Mouse (Mus musculus) forebrain, postnatal 0 days (tissue): ENCODE data around the gene Ccdc175. TPM values are rescaled to one million over a fixed set of nuclear protein-coding genes. Genes with fewer than 3 reads are reported as not detected.

Experiments
- ATAC-seq: fragments of 200-750 bp; cut with Nextera tagmentation; 2 replicates; pipeline ENCODE4 v1.8.0; 2017; ENCODE audit warnings: mild to moderate bottlenecking, moderate library complexity
- DNase-seq: peaks from one replicate; pipeline ENCODE4 v3.0.0-alpha.2; 2015
- H3K27ac ChIP-seq: fragments of 300-500 bp; sonication (generic); 2 replicates; pipeline ENCODE4 v1.5.1; 2014; ENCODE audit warnings: low read depth, mild to moderate bottlenecking, antibody characterized with exemption, low read length, moderate library complexity, mixed read lengths
- H3K27me3 ChIP-seq: fragments of 300-500 bp; sonication (generic); 2 replicates; pipeline ENCODE4 v1.6.1; 2014; ENCODE audit warnings: mild to moderate bottlenecking, low read length, mixed read lengths; ENCODE audit not compliant: insufficient read depth
- H3K36me3 ChIP-seq: fragments of 300-500 bp; sonication (generic); 2 replicates; pipeline ENCODE4 v1.6.1; 2014; ENCODE audit warnings: mild to moderate bottlenecking, moderate library complexity; ENCODE audit not compliant: insufficient read depth
- H3K4me1 ChIP-seq: fragments of 300-500 bp; sonication (generic); 2 replicates; pipeline ENCODE4 v1.6.1; 2014; ENCODE audit warnings: antibody characterized with exemption; ENCODE audit not compliant: insufficient read depth
- H3K4me2 ChIP-seq: fragments of 300-500 bp; sonication (generic); 2 replicates; pipeline ENCODE4 v1.6.1; 2014; ENCODE audit warnings: low read depth, mild to moderate bottlenecking, moderate library complexity
- H3K4me3 ChIP-seq: fragments of 300-500 bp; sonication (generic); 2 replicates; pipeline ENCODE4 v1.5.1; 2014; ENCODE audit warnings: low read depth, low read length, mixed read lengths
- H3K9ac ChIP-seq: fragments of 300-500 bp; sonication (generic); 2 replicates; pipeline ENCODE4 v1.6.1; 2014; ENCODE audit warnings: mild to moderate bottlenecking
- H3K9me3 ChIP-seq: fragments of 300-500 bp; sonication (generic); 2 replicates; pipeline ENCODE4 v1.6.1; 2016; ENCODE audit warnings: low read length
- CTCF ChIP-seq: sonication (generic); IDR thresholded peaks from 2 replicates; pipeline ENCODE4 v1.5.1; 2016; ENCODE audit warnings: antibody characterized with exemption, control low read depth, low read depth
- WGBS: fragments of 180-500 bp; shearing (Covaris S2); extraction: QIAGEN DNeasy Blood & Tissue Kit; methylation state at CpG from one replicate; pipeline ENCODE4 v1.1.7; 2014; 5-methylcytosine and 5-hydroxymethylcytosine counted together
- polyA plus RNA-seq: library from polyadenylated mRNA; unstranded; fragments of >200 nt; fragmentation: Nextera tagmentation; extraction: Ambion mirVana; gene quantifications from 2 replicates; pipeline ENCODE4 v1.2.1, GENCODE M21; 2015
- total RNA-seq: library from RNA; depleted of rRNA; stranded (reverse); fragments of >200 nt; gene quantifications from 2 replicates; pipeline ENCODE4 v1.2.3, GENCODE M21; 2014; rRNA removed

Ccdc175 gene
- total RNA-seq (0.08 TPM in 1 of 2 replicates, not detected in the other), polyA plus RNA-seq (not detected in 2 replicates)

- no peak within 1 kb of the TSS for H3K4me3 ChIP-seq
- H3K4me1 ChIP-seq, result no peaks in the 10 kb centered on the region
- no peak within 1 kb of the TSS for H3K9ac ChIP-seq
- no peaks in the 10 kb centered on the region for H3K9me3 ChIP-seq
- H3K27ac ChIP-seq, result no peak within 1 kb of the TSS
- H3K36me3 ChIP-seq, result no peaks in the 10 kb centered on the region
- H3K4me2 ChIP-seq, result no peak within 1 kb of the TSS
- ATAC-seq, result no peak
- TF ChIP-seq CTCF, result no peak
- 86% methylated on average over 12 of the region's 12 CpGs for WGBS
- DNase-seq, result no peak
- H3K27me3 ChIP-seq, result no peaks in the 10 kb centered on the region
Observed at GRCm38 (mm10) chr12:72184929-72185328, at the start of gene Ccdc175. Gene Ccdc175 (minus strand): TSS chr12:72185029.

GRCm38 (mm10) chr12:72234151-72234550, 49.3 kb upstream of the Ccdc175 start:
- no peak for ATAC-seq
- no peak for DNase-seq
- TF ChIP-seq CTCF, result no peak
- Histone ChIP-seq H3K9ac (peak overlapping the region; percentile 99), H3K9me3 (no peaks in the 10 kb centered on the region), H3K27ac (peak overlapping the region; percentile 98; the same call in 1 of the 2 replicates), H3K36me3 (no peaks in the 10 kb centered on the region), H3K27me3 (no peaks in the 10 kb centered on the region), H3K4me3 (peak overlapping the region; percentile 65), H3K4me1 (peaks cover 39% of the 10 kb centered on the region), H3K4me2 (peak overlapping the region; percentile 65)
- 69% methylated on average over 3 of the region's 3 CpGs for WGBS

GRCm38 (mm10) chr12:72232826-72233790, 48.3 kb upstream of the Ccdc175 start:
- Histone ChIP-seq H3K27me3 (no peaks in the 10 kb centered on the region), H3K4me2 (peak overlapping the region; percentile 65), H3K9ac (peak overlapping the region; percentile 99; the same call in 1 of the 2 replicates), H3K36me3 (0 out of 2 replicates have a peak, but pooled peaks cover 2% of the 10 kb centered on the region), H3K4me1 (peaks cover 39% of the 10 kb centered on the region), H3K4me3 (peak overlapping the region; percentile 65), H3K9me3 (no peaks in the 10 kb centered on the region), H3K27ac (no peak overlapping the region)
- 69% methylated on average over 19 of the region's 19 CpGs for WGBS
- TF ChIP-seq CTCF, result no peak
- DNase-seq (no peak), ATAC-seq (no peak)

GRCm38 (mm10) chr12:72232176-72232575, 47.3 kb upstream of the Ccdc175 start:
- Histone ChIP-seq H3K9me3 (no peaks in the 10 kb centered on the region), H3K27ac (no peak overlapping the region), H3K4me3 (peak overlapping the region; percentile 13; the same call in 1 of the 2 replicates), H3K27me3 (no peaks in the 10 kb centered on the region), H3K4me1 (peaks cover 33% of the 10 kb centered on the region), H3K9ac (no peak overlapping the region), H3K36me3 (0 out of 2 replicates have a peak, but pooled peaks cover 4% of the 10 kb centered on the region), H3K4me2 (peak overlapping the region; percentile 65)
- ATAC-seq (no peak), DNase-seq (no peak)
- TF ChIP-seq CTCF, result no peak
- 78% methylated on average over 3 of the region's 3 CpGs for WGBS

GRCm38 (mm10) chr12:72229451-72230196, 44.8 kb upstream of the Ccdc175 start:
- Histone ChIP-seq H3K4me3 (no peak overlapping the region), H3K27ac (0 out of 2 replicates have a peak overlapping the region, but pooled peaks have one; percentile 16), H3K4me1 (peaks cover 29% of the 10 kb centered on the region), H3K27me3 (no peaks in the 10 kb centered on the region), H3K36me3 (0 out of 2 replicates have a peak, but pooled peaks cover 4% of the 10 kb centered on the region), H3K9ac (0 out of 2 replicates have a peak overlapping the region, but pooled peaks have one; percentile 4), H3K4me2 (peak overlapping the region; percentile 16; the same call in 1 of the 2 replicates), H3K9me3 (no peaks in the 10 kb centered on the region)
- no peak for ATAC-seq
- no peak for DNase-seq
- WGBS, result 44% methylated on average over 8 of the region's 8 CpGs
- TF ChIP-seq CTCF, result no peak

GRCm38 (mm10) chr12:72227731-72228130, 42.9 kb upstream of the Ccdc175 start:
- Histone ChIP-seq H3K4me2 (no peak overlapping the region), H3K4me3 (no peak overlapping the region), H3K4me1 (peaks cover 21% of the 10 kb centered on the region), H3K27ac (no peak overlapping the region), H3K36me3 (peaks cover 14% of the 10 kb centered on the region), H3K9ac (no peak overlapping the region), H3K9me3 (no peaks in the 10 kb centered on the region), H3K27me3 (no peaks in the 10 kb centered on the region)
- ATAC-seq, result no peak
- TF ChIP-seq CTCF, result no peak
- DNase-seq, result no peak
- WGBS, result 57% methylated on average over 6 of the region's 6 CpGs
